Mouse (Mus musculus) olfactory bulb, adult 2 months (tissue): ENCODE measurements around the gene Ptpn20.

Experiments used
- CTCF ChIP-seq: fragments of 200-500 bp; IDR thresholded peaks from 2 replicates; pipeline ENCODE4 v1.5.1; 2012; ENCODE audit warnings: low read depth, mild to moderate bottlenecking, low read length, moderate library complexity; ENCODE audit not compliant: insufficient read depth
- POLR2A ChIP-seq: fragments of 200-500 bp; IDR thresholded peaks from 2 replicates; pipeline ENCODE4 v1.6.1; 2012; ENCODE audit warnings: mild to moderate bottlenecking, low read depth, low read length, moderate library complexity; ENCODE audit not compliant: insufficient read depth

DNA sequence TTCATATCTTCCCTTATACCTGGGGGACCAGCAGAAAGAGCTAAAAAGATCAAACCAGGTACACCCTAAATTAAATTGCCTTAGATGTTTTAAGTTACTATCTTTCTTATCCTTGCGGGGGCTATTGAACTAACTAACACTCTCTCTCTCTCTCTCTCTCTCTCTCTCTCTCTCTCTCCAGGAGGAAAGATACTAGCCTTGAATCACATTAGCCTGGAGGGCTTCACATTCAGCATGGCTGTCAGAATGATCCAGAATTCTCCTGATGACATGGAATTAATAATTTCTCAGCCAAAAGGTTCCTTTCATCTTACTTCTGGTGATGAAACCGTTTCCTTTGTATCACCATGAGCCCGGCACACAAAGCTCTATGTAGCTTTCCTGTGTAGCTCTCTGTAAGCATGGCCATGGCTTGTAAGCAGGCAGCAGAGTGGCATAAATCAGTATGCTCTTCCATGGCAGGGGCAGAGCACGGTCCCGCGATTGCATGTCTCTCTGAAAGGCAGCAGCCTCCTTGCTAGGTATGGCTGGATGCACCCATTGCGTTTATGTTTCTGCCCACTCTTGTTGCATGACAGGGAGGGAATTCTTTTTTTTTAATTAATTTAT is 49.3 kb upstream of the Ptpn20 start:
- TF ChIP-seq POLR2A: no peak
- no peak for TF ChIP-seq CTCF
